Mouse (Mus musculus) left cerebral cortex, adult 2 months (tissue): ENCODE results near the gene Nfic. TPM values are rescaled to one million over a fixed set of nuclear protein-coding genes. Genes with fewer than 3 reads are reported as not detected.

Source experiments
- DNase-seq, 2 experiments: peaks; one replicate each; pipeline ENCODE4 v3.0.0; 2021 to 2022; ENCODE audit warnings: low spot score in 2 of 2, mixed read lengths in 1 of 2; ENCODE audit errors: extremely low spot score in 1 of 2
- H3K27ac ChIP-seq: fragments of 200-600 bp; 2 replicates; pipeline ENCODE4 v1.8.1; 2022
- H3K4me3 ChIP-seq: fragments of 200-600 bp; 2 replicates; pipeline ENCODE4 v1.8.1; 2022
- CTCF ChIP-seq: fragments of 200-600 bp; IDR thresholded peaks from 2 replicates; pipeline ENCODE4 v1.8.1; 2022; ENCODE audit warnings: antibody characterized with exemption, mild to moderate bottlenecking, moderate library complexity
- intact Hi-C: fragments of 180-260 bp; cut with DNase I; formaldehyde crosslinking; loops from one replicate; pipeline ENCODE4 v1.15.1; 2025
- microRNA-seq, 2 experiments: library from miRNA; unstranded; fragments of <30 nt; microRNA quantifications; one replicate each; pipeline ENCODE4 v1.2.0; 2021
- total RNA-seq, 2 experiments: library from RNA; stranded (reverse); gene quantifications; 2 replicates each; pipeline ENCODE4 v1.2.3; 2021

Nfic gene
- total RNA-seq, 2 experiments from 2014 or later, result 93.4 to 94.9 TPM

GRCm38 (mm10) chr10:81351678-81352291, 103.7 kb downstream of the Nfic start:
- H3K4me3 ChIP-seq, result no peak overlapping the region
- no peak for TF ChIP-seq CTCF
- DNase-seq, result no peak
- intact Hi-C loops, result loop anchor here (2.0 to 5.0 kb wide), 3 partner anchors 31 to 154 kb away; partner anchors contain the start of gene Cactin
- H3K27ac ChIP-seq, result no peak overlapping the region

GRCm38 (mm10) chr10:81350351-81351063, 104.9 kb downstream of the Nfic start, which contains the start of gene Hmg20b:
TSS of gene Hmg20b (minus strand) at chr10:81350480.
- DNase-seq, result peak; percentile 99 to 100
- peak within 1 kb of the TSS; percentile 62 for H3K4me3 ChIP-seq
- peak within 1 kb of the TSS; percentile 79 for H3K27ac ChIP-seq
- peak; percentile 89 for TF ChIP-seq CTCF
- intact Hi-C loops, result loop anchor here (2.0 to 5.0 kb wide), 3 partner anchors 30 to 153 kb away; partner anchors contain the start of gene Cactin

- peak overlapping the region; percentile 62 for H3K4me3 ChIP-seq
- peak overlapping the region; percentile 49 for H3K27ac ChIP-seq
- intact Hi-C loops, result loop anchor here (2.0 to 5.0 kb wide), 3 partner anchors 29 to 153 kb away; partner anchors contain the start of gene Cactin
- DNase-seq, result no peak
- TF ChIP-seq CTCF, result no peak
Observed at GRCm38 (mm10) chr10:81349961-81350350, 105.5 kb downstream of the Nfic start.

- Histone ChIP-seq H3K4me3 (peak overlapping the region; percentile 62), H3K27ac (no peak overlapping the region)
- TF ChIP-seq CTCF, result no peak
- intact Hi-C loops, result no loop called here
- no peak for DNase-seq
Observed at GRCm38 (mm10) chr10:81349146-81349545, 106.3 kb downstream of the Nfic start.

DNA sequence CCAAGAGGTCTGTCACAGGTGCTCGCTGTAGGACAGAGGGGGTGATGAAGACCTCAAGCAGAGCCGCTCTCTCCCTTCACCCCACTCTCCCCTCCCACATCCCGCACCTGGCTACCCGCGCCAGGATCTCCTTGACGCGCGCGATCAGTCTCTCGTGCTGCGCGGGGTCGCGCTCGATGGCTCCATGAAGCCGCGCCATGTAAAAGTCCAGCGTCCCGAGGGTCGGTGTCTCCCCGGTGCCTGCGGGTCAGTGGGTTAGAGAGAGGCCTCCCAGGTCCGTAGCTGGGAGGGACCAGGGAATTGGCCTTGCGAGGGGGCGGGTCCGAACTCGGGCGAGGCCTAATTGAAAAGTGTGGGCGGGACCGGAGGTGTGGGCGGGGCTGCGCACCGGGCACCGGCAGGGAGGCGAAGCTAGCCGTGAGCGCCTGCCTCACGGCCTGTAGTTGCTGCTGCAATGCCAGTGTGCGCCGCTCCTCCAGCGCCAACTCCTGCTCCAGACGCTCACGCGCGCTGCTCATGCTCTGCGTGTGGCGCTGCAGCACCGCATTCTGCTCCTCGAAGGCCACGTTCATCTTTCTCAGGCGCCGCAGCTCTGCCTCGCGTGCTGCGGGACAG, 108.9 kb downstream of the Nfic start:
- intact Hi-C loops, result no loop called here
- Histone ChIP-seq H3K4me3 (no peak overlapping the region), H3K27ac (no peak overlapping the region)
- TF ChIP-seq CTCF, result peak; percentile 43
- peak; percentile 52 to 65 for DNase-seq

Small RNA genes lying within 50 kb of the gene (microRNA-seq; reads per million reads assigned to microRNA genes)
- gene Gm25595 (0 reads per million in 2 experiments), gene Mir1191b (0 reads per million in 2 experiments), gene Mir6913 (1.9 to 4.5 reads per million in 2 experiments)

Other genes with a start within 250 kb of the Nfic start
- 100 to 1,000 TPM; 203 to 206 TPM for gene Atcay, start 224.8 kb downstream of the Nfic start, total RNA-seq
- 10 to 100 TPM; 70.9 to 76.2 TPM for gene Zfr2, start 222.5 kb downstream of the Nfic start, total RNA-seq
- gene Matk, start 202.7 kb downstream of the Nfic start, total RNA-seq, result 100 to 1,000 TPM; 212 to 221 TPM
- gene Mrpl54, start 188.7 kb downstream of the Nfic start, total RNA-seq, result 10 to 100 TPM; 41.3 to 42.8 TPM
- gene Apba3, start 188.7 kb downstream of the Nfic start, total RNA-seq, result 10 to 100 TPM; 35.8 to 38.6 TPM
- under 1 TPM; 0.26 to 0.45 TPM for gene Tjp3, start 164.1 kb downstream of the Nfic start, total RNA-seq
- 100 to 1,000 TPM; 431 TPM for gene Pip5k1c, start 162.7 kb downstream of the Nfic start, total RNA-seq
- gene Cactin, start 134.5 kb downstream of the Nfic start, total RNA-seq, result 10 to 100 TPM; 31.3 to 31.8 TPM
- gene Tbxa2r, start 126.9 kb downstream of the Nfic start, total RNA-seq, result under 1 TPM; 0.70 to 0.82 TPM
- gene Gipc3, start 112.4 kb downstream of the Nfic start, total RNA-seq, result 1 to 10 TPM; 1.7 to 2.1 TPM
- gene Hmg20b, start 105.2 kb downstream of the Nfic start, total RNA-seq, result 10 to 100 TPM; 27.3 to 29.5 TPM
- 10 to 100 TPM; 38.2 to 40.2 TPM for gene Mfsd12, start 98.1 kb downstream of the Nfic start, total RNA-seq
- gene 4930404N11Rik, start 89.8 kb downstream of the Nfic start, total RNA-seq, result 1 to 10 TPM in 1 of 2 experiments, under 1 TPM in 1; 1.00 to 1.3 TPM
- 10 to 100 TPM; 69.1 to 70.6 TPM for gene Fzr1, start 77.1 kb downstream of the Nfic start, total RNA-seq
- gene Dohh, start 71.2 kb downstream of the Nfic start, total RNA-seq, result 10 to 100 TPM; 87.1 to 95.1 TPM
- 1 to 10 TPM; 2.0 to 3.4 TPM for gene Gm48551, start 71.2 kb downstream of the Nfic start, total RNA-seq
- 1 to 10 TPM; 5.1 to 7.1 TPM for gene Gm48552, start 66.6 kb downstream of the Nfic start, total RNA-seq
- gene Smim24, start 62.6 kb downstream of the Nfic start, total RNA-seq, result 1 to 10 TPM; 1.3 to 1.4 TPM
- 100 to 1,000 TPM; 284 to 288 TPM for gene Celf5, start 27.1 kb upstream of the Nfic start, total RNA-seq
- gene Ncln, start 40.8 kb upstream of the Nfic start, total RNA-seq, result 10 to 100 TPM; 78.3 to 80.8 TPM
- under 1 TPM; 0.56 to 0.70 TPM for gene S1pr4, start 44.5 kb upstream of the Nfic start, total RNA-seq
- 1 to 10 TPM; 1.3 to 2.8 TPM for gene Gna15, start 68.6 kb upstream of the Nfic start, total RNA-seq
- 100 to 1,000 TPM; 106 to 110 TPM for gene Gna11, start 89.6 kb upstream of the Nfic start, total RNA-seq
- gene Aes, start 103.9 kb upstream of the Nfic start, total RNA-seq, result 100 to 1,000 TPM; 637 to 727 TPM
- gene Tle2, start 118.9 kb upstream of the Nfic start, total RNA-seq, result 10 to 100 TPM; 36.2 to 40.7 TPM
- gene Tle6, start 145.4 kb upstream of the Nfic start, total RNA-seq, result 10 to 100 TPM; 10.3 to 12.9 TPM
- 1 to 10 TPM; 2.6 to 2.9 TPM for gene BC025920, start 150.6 kb upstream of the Nfic start, total RNA-seq
- 10 to 100 TPM; 26.8 to 28.6 TPM for gene Sirt6, start 172.2 kb upstream of the Nfic start, total RNA-seq
- 10 to 100 TPM; 46.4 to 47.3 TPM for gene Ankrd24, start 172.9 kb upstream of the Nfic start, total RNA-seq
- 1 to 10 TPM; 4.3 to 5.0 TPM for gene Gm10778, start 193.4 kb upstream of the Nfic start, total RNA-seq
- gene Zfp433, start 249.2 kb upstream of the Nfic start, total RNA-seq, result 10 to 100 TPM in 1 of 2 experiments, 1 to 10 TPM in 1; 8.7 to 10.5 TPM